Mouse (Mus musculus) myocyte (in vitro differentiated cells): Measurements from ENCODE around the gene Ddx6.

Source experiments
- POLR2A ChIP-seq: IDR thresholded peaks from one replicate; pipeline ENCODE4 v1.6.1; 2011; ENCODE audit warnings: low read depth, mild to moderate bottlenecking, control low read depth, moderate library complexity; ENCODE audit not compliant: insufficient read length
- POLR2AphosphoS2 ChIP-seq: IDR thresholded peaks from one replicate; pipeline ENCODE4 v1.6.1; 2011; ENCODE audit warnings: low read depth, control low read depth; ENCODE audit not compliant: insufficient read length
- TCF3 ChIP-seq: IDR thresholded peaks from one replicate; pipeline ENCODE4 v1.6.1; 2011; ENCODE audit warnings: low read depth, control low read depth; ENCODE audit not compliant: insufficient read length

- TF ChIP-seq POLR2A (no peak), TCF3 (no peak), POLR2AphosphoS2 (no peak)
Observed at GRCm38 (mm10) chr9:44653896-44654295, 49.2 kb downstream of the Ddx6 start.
